Comparison of ENCODE assay signal across 9 mouse cellular contexts in the genomic region with DNA sequence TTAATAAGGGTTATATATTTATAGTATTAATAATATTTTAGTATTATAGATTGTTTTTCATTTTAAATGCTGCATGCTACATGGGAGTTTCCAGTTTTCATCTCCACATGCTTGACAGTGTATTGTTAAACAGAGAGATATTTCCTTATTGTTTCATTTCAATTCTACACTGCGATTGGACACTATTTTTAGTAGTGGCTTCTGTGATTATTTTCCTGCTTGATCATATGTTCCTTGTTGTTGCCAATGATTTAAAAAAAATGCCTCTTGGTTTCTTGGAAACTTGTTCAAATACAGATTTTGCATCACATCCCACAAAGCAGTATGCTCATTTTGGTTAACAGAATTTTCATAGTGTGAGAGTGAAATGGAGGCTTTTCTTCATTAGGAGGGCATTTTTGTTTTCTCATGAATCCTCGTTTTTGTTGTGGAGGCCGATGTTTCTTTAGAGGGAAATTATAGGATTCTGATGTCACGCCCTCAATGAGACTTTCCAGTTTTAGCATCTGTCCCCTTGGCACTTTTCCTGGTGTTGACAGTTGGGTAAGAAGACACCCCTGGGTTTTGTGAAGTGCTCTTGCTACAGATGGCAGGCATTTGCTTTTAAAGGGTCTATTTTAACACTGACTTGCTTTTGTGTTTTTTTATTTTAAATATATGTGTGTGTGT. TPM values are rescaled to one million over a fixed set of nuclear protein-coding genes. Genes with fewer than 3 reads are reported as not detected.
DNase-seq lines count a peak whose midpoint lies in the region; ATAC-seq and TF ChIP-seq lines count a peak whose summit lies in the region.
"Had no signal": no experiment of that assay in that cellular context is flagged by ENCODE, and none has a peak within 500 bp of the region (broad histone marks: within the 10 kb centered on the region; RNA-seq: fewer than 3 reads in every experiment).

No protein-coding gene starts in this region.

- no peaks in the 10 kb centered on the region for H3K4me1 ChIP-seq in thymus, adult 2 months (replicated peaks; ENCODE audit: control insufficient read depth, insufficient read depth, low read length)

- no peak for TF ChIP-seq POLR2A in thymus, adult 2 months (IDR thresholded peaks at IDR 0.05; ENCODE audit: control insufficient read depth, extremely low read depth, insufficient read depth, low read length, poor library complexity)

- peak; percentile 72 for ATAC-seq in frontal cortex, adult (ENCODE audit: low TSS enrichment)

- no peaks in the 10 kb centered on the region for H3K36me3 ChIP-seq in thymus, adult 2 months (ENCODE audit: control insufficient read depth, insufficient read depth, low read length)

- no peak overlapping the region for H3K4me3 ChIP-seq in thymus, adult 2 months (ENCODE audit: control insufficient read depth, insufficient read depth, low read length)

- no peak for DNase-seq in frontal cortex, postnatal 25 days (ENCODE audit: low spot score in 2 of 2)
- DNase-seq in right cerebral cortex, adult 2 months (ENCODE audit: low spot score in 2 of 2) = peak; percentile 38 to 40
- DNase-seq in right cerebral cortex, postnatal 36 days (ENCODE audit: low spot score in 2 of 2) = no peak
- DNase-seq in heart, postnatal 4 days = peak; percentile 46
- no peak for DNase-seq in adrenal gland, postnatal 14 days
- no peak for DNase-seq in thymus, adult 2 months
- DNase-seq in Muller cell, postnatal 12 days (ENCODE audit: inconsistent ontology term) = no peak
- DNase-seq: adrenal gland, adult 8-10 months had no signal

- H3K27me3 ChIP-seq in thymus, adult 2 months (ENCODE audit: control insufficient read depth, insufficient read depth, low read length) = no peaks in the 10 kb centered on the region

- TF ChIP-seq CTCF in thymus, adult 2 months (IDR thresholded peaks at IDR 0.05; ENCODE audit: borderline replicate concordance, control insufficient read depth, extremely low read depth, insufficient read depth, low read length, poor library complexity) = no peak

- no peak overlapping the region for H3K27ac ChIP-seq in thymus, adult 2 months (ENCODE audit: control insufficient read depth, insufficient read depth, low read length)

- WGBS in thymus, adult 2 months = 91% methylated on average over 4 of the region's 4 CpGs

RNA-seq across cellular contexts. Expression of a gene that starts 44.3 kb away (rescaled TPM):
- 10 to 100 TPM; 26.6 to 28.2 TPM for total RNA-seq in heart, postnatal 4 days (2021)
- 0.56 and 1.2 TPM in 2 replicates for total RNA-seq in adrenal gland, postnatal 14 days (2021)
- 1.2 and 3.0 TPM in 2 replicates for polyA plus RNA-seq in thymus, adult 2 months (2012; rRNA removed)

Comparison
In these comparisons a context has a peak if more than half of its experiments do, and no peak if none do; other contexts are left out.
1. DNase-seq: peak in right cerebral cortex, adult 2 months (2 of 2) and heart, postnatal 4 days (single experiment); none in frontal cortex, postnatal 25 days (0 of 2), right cerebral cortex, postnatal 36 days (0 of 2), adrenal gland, postnatal 14 days (single experiment), thymus, adult 2 months (single experiment) and Muller cell, postnatal 12 days (single experiment).
2. RNA of a gene that starts 44.3 kb away (total RNA-seq): 26.6 to 28.2 TPM in heart, postnatal 4 days; 0.56 to 1.2 TPM in adrenal gland, postnatal 14 days; every median in the first group is over 10 times any median in the second.